Mouse (Mus musculus) neutrophil, adult 83 days (primary cell): ENCODE data around the gene Ranbp6. TPM values are rescaled to one million over a fixed set of nuclear protein-coding genes. Genes with fewer than 3 reads are reported as not detected.

Experiments
- total RNA-seq, 2 experiments: library from RNA; stranded (reverse); gene quantifications; one replicate each; pipeline ENCODE4 v1.2.4; 2023

Gene Ranbp6
- 10 to 100 TPM in 1 of 2 experiments, 1 to 10 TPM in 1; 9.2 to 10.3 TPM for total RNA-seq

GRCm38 (mm10) chr19:29812581-29813460 is at the start of gene Ranbp6:
TSS of gene Ranbp6 (minus strand) at chr19:29812974.

GRCm38 (mm10) chr19:29805917-29806785 is 6.6 kb downstream of the Ranbp6 start, which contains the start of gene 9930021J03Rik:
TSS of gene 9930021J03Rik (minus strand) at chr19:29805989.

Other genes starting within 250 kb of the Ranbp6 start
- gene Ermp1, start 164.6 kb downstream of the Ranbp6 start, total RNA-seq, result 10 to 100 TPM; 35.9 to 38.7 TPM
- not detected for gene Mlana, start 115.2 kb downstream of the Ranbp6 start, total RNA-seq
- gene 9930021J03Rik, start 7.0 kb downstream of the Ranbp6 start, total RNA-seq, result 10 to 100 TPM; 22.3 to 23.6 TPM
- gene Il33, start 112.1 kb upstream of the Ranbp6 start, total RNA-seq, result not detected
- gene Trpd52l3, start 190.8 kb upstream of the Ranbp6 start, total RNA-seq, result not detected
- 10 to 100 TPM; 35.8 to 42.6 TPM for gene Uhrf2, start 217.5 kb upstream of the Ranbp6 start, total RNA-seq